Mouse (Mus musculus) right cerebral cortex, postnatal 25 days (tissue): ENCODE measurements around the gene Rec8.

ENCODE experiments used
- DNase-seq: peaks from one replicate; pipeline ENCODE4 v3.0.0; 2022

The Rec8 gene

DNA sequence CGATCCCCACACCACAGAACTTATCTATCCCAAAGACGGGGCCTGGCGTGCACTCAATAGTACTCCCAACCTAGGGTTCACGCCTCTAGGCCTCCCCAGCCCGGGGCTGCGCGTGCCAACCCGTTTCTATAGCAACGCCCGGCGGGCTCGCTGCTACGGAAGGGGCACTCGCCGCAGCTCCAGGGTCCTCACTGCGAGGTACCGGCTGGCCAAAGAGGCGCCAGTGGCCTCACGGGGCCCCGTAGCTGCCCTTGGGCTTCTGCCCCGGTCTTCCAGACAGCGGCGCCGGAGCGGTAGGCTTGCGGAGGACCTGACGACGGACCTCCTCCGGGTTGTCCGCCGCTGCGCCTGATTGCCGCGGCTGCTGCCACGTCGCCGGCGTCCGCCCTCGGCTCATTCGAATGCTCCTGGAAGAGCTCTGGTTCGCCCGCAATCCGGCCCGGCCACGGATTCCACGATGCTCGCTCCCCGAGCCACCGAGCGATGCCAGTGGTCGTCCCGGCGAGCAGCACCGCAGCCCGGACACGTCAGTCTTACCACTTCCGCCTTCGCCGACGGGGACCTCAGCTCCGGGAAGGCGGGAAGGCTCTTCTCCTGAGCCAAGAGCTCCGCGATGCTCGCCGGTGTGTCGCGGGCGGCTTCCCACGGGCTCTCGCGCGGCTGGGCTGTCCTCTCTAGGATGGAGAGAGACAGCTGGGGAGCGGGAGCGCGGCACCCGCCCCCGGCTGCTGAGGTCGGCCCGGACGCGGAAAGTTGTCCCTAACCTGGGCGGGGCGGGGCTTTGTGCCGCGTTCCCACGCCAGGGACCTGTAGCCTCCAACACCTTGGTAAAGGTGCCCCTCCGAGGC, 25.4 kb downstream of the Rec8 start, which contains the start of gene Tm9sf1:
Gene Tm9sf1, minus strand, starts transcription at position 747 of the 848 bp plus-strand sequence.
- peak; percentile 93 for DNase-seq

DNA sequence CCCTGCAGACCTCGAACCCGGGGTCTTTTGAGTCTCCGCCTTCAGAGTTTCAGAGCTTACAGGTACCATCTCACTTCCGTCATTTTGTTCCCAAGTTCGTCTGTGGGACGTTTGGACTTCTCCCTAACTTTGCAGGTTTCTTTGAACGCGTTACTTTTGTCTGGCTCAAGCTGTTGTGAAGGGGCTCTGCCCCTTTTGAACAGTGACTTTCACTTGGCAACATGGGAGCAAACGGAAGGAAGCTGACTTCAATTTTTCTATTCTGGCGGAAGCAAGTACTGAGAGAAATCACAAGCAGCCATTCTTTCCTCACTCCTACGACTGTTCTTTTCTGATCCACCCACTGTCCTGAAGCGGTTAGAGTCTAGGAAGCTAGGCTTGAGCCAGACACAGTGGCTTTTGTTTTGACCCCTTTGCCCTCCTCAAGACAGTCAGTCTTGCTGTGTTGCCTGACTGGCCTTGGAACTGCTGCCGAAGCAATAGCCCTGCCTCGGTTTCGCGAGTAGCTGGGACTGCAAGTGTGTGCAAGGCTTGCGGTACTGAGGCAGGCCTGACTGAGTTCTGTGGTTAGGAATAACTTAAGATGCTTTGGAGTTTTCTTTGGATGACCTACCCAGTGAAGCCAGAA, 26.5 kb downstream of the Rec8 start:
- no peak for DNase-seq

DNA sequence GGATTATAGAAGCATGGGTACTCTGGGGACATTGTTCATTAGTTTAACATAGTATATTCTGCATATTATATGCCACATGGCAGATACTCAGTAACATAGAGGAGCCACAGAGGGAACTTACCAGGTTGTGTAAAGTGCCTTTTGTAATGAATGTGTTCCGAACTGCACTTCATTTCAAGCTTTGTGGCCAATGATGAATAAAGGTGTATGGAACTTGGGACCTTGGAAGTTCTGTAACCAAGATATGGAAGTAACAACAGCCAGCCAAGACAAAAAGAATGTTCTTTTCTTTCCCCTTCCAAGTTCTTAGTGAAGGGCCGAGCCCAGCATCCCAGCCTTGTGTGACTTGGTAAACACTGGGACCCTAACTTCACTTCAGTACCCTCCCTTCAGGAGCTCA, 32.0 kb downstream of the Rec8 start, which contains the start of gene Tssk4:
Gene Tssk4, plus strand, starts transcription at position 301 of the 400 bp plus-strand sequence.
- no peak for DNase-seq

DNA sequence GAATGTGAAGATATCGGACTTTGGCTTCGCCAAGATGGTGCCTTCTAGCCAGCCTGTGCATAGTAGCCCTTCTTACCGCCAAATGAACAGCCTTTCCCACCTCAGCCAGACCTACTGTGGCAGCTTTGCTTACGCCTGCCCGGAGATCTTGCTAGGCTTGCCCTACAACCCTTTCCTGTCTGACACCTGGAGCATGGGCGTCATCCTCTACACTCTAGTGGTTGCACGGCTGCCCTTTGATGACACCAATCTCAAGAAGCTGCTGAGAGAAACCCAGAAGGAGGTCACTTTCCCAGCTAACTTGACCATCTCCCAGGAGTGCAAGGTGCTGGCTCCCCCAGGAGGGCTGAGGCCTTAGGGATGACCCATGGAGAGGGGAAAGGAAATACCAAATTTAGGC, 33.7 kb downstream of the Rec8 start:
- no peak for DNase-seq

DNA sequence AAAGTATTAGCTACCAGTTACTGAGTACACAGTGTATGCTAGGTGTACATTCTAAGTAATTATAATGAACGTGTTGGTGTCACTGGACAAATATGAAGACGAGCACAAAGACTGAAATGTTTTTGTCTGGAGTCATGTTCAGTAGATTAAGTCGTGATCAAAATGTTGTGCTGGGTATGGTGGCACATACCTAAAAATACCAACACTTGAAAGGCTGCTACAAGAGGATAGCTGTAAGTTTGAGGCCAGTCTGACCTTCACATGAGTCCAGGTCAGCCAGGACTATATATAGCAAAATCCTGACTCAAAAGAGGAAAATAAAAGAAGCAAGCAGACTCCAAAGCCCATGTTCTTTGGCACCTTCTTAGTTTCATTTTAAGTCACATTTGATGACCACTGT, 39.1 kb downstream of the Rec8 start:
- no peak for DNase-seq

DNA sequence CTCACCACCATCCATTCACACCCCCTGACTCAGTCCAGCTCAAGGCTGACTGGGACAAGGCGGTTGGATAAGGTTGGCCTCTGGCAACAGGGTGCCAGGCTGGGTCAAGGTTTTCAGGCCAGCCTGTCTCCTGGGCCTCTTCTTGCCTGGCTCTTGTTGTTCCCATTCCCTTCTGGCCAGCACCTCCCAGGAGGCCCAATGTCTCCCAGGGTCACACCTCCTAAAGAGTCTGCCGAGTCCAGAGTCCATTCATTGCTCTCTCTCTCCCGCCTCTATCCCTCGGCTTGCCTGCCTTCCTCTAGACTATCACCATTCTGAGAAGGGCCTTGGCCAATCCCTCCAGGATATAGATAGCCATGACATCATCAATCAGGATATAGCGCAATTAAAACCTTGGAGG, 40.2 kb downstream of the Rec8 start:
- no peak for DNase-seq

DNA sequence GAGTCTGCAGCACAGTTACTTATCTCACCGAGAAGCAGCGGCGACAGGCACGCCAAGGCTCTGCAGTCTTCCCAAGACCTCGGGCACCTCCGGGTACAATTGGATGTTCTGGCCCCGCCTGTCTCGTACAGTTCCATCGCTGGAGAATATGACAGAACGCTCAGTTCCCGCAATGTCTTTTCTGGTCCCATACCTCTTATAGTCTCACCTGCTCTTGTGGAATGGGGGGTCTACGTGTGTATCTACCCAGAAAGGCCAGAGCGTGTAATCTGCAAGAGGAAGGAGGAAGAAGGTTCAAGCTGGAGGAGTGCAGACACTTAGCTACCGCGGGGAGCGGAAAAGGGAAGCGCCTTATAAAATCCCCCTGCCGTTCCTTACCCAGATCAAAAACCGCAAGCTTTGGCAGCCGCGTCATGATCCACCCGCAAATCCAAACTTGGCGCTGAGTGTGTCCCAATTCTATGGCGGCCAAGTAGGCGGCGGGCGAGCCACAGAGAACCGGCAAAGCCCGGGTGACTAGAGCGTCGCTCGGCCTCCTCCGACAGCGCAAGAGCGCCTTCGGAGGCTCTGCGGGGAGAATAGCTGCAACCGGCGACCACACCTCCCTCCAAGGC, 42.2 kb downstream of the Rec8 start, which contains the start of gene Mdp1:
Gene Mdp1, minus strand, starts transcription at position 549 of the 614 bp plus-strand sequence.
- peak; percentile 84 for DNase-seq

DNA sequence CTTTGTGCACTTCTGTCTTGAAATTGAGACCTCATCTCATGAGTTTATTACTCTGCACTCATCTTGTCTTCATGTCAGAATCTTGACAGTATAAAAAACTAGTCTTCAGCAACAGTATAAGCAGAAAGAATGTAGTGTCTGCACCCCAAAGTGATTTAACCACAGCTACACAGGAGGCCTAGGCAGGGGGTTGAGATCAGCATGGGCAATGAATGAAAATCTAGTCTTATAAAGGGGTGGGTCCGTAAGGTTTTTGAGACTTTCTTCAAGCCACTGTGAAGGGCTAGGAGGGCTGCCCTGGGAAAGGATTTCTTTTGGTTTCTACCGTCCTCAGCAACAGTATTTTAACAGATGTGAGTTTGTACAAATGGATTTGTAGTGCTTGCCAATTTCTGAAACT, 42.8 kb downstream of the Rec8 start:
- DNase-seq, result no peak

DNA sequence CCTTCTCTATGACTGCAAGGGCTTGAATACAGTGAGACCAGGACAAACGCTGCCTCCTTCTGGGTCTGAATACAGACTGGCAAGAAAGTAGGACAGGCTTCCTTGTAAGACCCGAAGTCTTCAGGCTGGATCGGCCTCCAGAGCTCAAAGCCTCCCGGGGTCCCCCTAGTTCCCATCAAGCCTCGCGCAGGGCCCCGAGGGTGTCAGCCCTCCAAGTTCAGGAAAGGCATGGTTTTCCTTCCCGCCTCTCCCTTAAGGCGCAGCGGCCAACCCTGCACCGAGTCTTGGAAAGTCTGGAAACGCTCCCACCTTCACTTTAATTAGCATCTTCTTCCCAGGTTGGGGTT, 53.6 kb downstream of the Rec8 start:
- DNase-seq, result no peak

DNA sequence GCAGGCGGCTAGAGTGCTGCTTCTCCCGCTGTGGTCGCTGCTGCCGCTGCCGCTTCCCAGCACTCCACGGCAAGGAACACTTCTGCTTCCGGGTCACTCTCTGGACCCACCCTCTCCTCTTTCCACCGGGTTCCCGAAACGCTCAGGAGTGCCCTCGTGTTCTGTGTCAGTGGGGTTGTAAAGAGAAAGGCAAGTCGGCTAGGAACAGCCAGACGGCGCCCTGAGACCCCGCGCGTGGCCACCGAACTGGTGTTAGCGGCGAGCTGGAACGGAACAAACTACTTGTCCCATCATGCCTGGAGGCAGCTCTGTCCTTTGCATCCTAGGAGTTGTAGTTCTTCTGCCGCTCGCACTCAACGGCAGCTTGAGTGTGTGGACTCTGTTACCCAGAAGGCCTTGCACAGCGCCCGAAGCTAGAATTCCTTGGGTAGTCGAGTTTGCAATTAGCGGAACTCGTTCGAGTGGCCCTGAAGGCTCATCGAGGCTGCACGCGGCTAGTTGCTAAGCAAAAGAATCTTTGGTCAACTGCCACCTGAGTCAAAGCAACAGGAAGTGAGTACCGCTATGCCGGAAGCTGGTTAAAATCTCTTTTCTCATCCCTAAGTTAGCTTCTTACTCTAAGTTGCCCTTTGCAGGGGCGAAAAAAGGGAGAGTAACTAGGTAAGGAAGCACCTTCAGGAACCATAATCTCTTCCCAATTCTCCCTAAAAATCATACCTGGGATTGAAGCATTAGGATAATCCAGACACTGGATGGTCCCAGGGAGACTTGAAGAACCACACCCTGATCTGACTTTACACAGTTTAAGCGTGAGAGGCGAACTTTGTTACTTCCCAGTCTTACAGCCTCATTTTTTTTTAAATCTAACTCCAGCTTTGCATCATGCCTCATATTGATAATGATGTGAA, 54.2 kb downstream of the Rec8 start, which contains the start of the genes Gmpr2 and Nedd8:
Gene Gmpr2, plus strand, starts transcription at position 109 of the 908 bp plus-strand sequence.
Gene Nedd8, minus strand, starts transcription at position 292 of the 908 bp plus-strand sequence.
- DNase-seq, result peak; percentile 93

DNA sequence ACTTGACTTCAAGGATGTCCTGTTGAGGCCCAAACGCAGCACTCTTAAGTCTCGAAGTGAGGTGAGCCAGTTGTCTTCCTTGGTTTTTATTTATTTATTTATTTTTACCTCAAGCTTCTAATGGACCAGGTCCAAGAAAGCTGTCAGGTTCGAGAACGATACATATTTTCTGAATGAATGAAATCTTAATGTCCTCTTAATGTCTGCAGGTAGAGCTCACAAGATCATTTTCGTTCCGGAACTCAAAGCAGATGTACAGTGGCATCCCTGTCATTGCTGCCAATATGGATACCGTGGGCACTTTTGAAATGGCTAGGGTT, 54.9 kb downstream of the Rec8 start:
- DNase-seq, result no peak
